Mouse (Mus musculus) thymus, adult 2 months (tissue): ENCODE results near the gene Mad1l1. TPM values are rescaled to one million over a fixed set of nuclear protein-coding genes. Genes with fewer than 3 reads are reported as not detected.

Experiments
- DNase-seq: peaks from one replicate; pipeline ENCODE4 v3.0.0; 2021
- H3K27ac ChIP-seq: fragments of 200-500 bp; 2 replicates; pipeline ENCODE4 v1.5.1; 2012; ENCODE audit warnings: low read length, control low read depth; ENCODE audit not compliant: control insufficient read depth, insufficient read depth
- H3K27me3 ChIP-seq: fragments of 200-500 bp; 2 replicates; pipeline ENCODE4 v1.6.1; 2012; ENCODE audit warnings: mild to moderate bottlenecking, low read length, moderate library complexity, mixed read lengths; ENCODE audit not compliant: control insufficient read depth, insufficient read depth
- H3K36me3 ChIP-seq: fragments of 200-500 bp; 2 replicates; pipeline ENCODE4 v1.6.1; 2012; ENCODE audit warnings: mild to moderate bottlenecking, low read length, moderate library complexity; ENCODE audit not compliant: control insufficient read depth, insufficient read depth
- H3K4me1 ChIP-seq: fragments of 200-500 bp; replicated peaks from 2 replicates; pipeline ENCODE4 v1.6.1; 2012; ENCODE audit warnings: low read length; ENCODE audit not compliant: control insufficient read depth, insufficient read depth
- H3K4me3 ChIP-seq: fragments of 200-500 bp; 2 replicates; pipeline ENCODE4 v1.5.1; 2012; ENCODE audit warnings: mild to moderate bottlenecking, low read length, control low read depth, moderate library complexity; ENCODE audit not compliant: control insufficient read depth, insufficient read depth
- CTCF ChIP-seq: fragments of 200-500 bp; IDR thresholded peaks from 2 replicates; pipeline ENCODE4 v1.5.1; 2012; ENCODE audit warnings: mild to moderate bottlenecking, control low read depth, low read length, moderate library complexity, borderline replicate concordance; ENCODE audit not compliant: control insufficient read depth, poor library complexity, insufficient read depth; ENCODE audit errors: extremely low read depth
- POLR2A ChIP-seq: fragments of 200-500 bp; IDR thresholded peaks from 2 replicates; pipeline ENCODE4 v1.6.1; 2012; ENCODE audit warnings: mild to moderate bottlenecking, low read length, control low read depth, moderate library complexity; ENCODE audit not compliant: control insufficient read depth, poor library complexity, insufficient read depth; ENCODE audit errors: extremely low read depth
- WGBS: fragments of 180-500 bp; shearing (Covaris S2); methylation state at CpG from one replicate; pipeline ENCODE4 v1.1.7; 2018; 5-methylcytosine and 5-hydroxymethylcytosine counted together
- polyA plus RNA-seq: library from polyadenylated mRNA; depleted of rRNA; stranded (reverse); fragments of >200 nt; gene quantifications from 2 replicates; pipeline ENCODE4 v1.2.3, GENCODE M21; 2012

Mad1l1 gene
- polyA plus RNA-seq, 1 experiment: 252 TPM

DNA sequence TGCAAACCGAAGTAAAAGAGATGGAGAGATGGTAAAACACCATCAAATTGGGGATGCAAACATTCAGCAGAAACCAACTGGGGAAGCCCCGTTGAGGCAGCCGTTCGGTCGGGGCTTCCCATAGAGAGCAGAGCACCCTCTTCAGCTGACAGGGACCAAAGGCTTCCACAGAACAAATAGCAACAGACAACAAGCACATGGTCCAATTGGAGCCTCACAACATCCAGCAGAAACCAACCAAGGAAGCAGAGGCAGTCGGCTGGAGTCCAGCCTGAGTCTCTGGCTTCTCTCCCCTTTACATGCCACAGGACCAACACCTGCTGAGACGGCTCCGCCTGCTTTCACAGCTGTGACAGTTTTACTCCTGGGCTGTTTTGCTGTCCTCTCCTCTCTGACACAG lies 343.9 kb downstream of the Mad1l1 start:
- H3K4me3 ChIP-seq: no peak overlapping the region
- H3K4me1 ChIP-seq: no peaks in the 10 kb centered on the region
- no peak for DNase-seq
- no peaks in the 10 kb centered on the region for H3K27me3 ChIP-seq
- WGBS: 38% methylated on average over 8 of the region's 8 CpGs
- H3K36me3 ChIP-seq: no peaks in the 10 kb centered on the region
- H3K27ac ChIP-seq: no peak overlapping the region
- TF ChIP-seq POLR2A (no peak), CTCF (no peak)

GRCm38 (mm10) chr5:139976584-139976983 lies 344.8 kb downstream of the Mad1l1 start:
- H3K4me1 ChIP-seq: no peaks in the 10 kb centered on the region
- H3K27ac ChIP-seq: no peak overlapping the region
- H3K36me3 ChIP-seq: no peaks in the 10 kb centered on the region
- no peaks in the 10 kb centered on the region for H3K27me3 ChIP-seq
- TF ChIP-seq CTCF (no peak), POLR2A (no peak)
- 69% methylated on average over 4 of the region's 4 CpGs for WGBS
- H3K4me3 ChIP-seq: no peak overlapping the region
- no peak for DNase-seq

GRCm38 (mm10) chr5:139970186-139970631 lies 351.1 kb downstream of the Mad1l1 start:
- peak; percentile 51; the same call in 1 of the 2 replicates for TF ChIP-seq CTCF
- no peak for TF ChIP-seq POLR2A
- Histone ChIP-seq H3K27ac (no peak overlapping the region), H3K27me3 (no peaks in the 10 kb centered on the region), H3K4me3 (no peak overlapping the region), H3K4me1 (no peaks in the 10 kb centered on the region), H3K36me3 (no peaks in the 10 kb centered on the region)
- 21% methylated on average over 12 of the region's 12 CpGs for WGBS
- peak; percentile 19 for DNase-seq

DNA sequence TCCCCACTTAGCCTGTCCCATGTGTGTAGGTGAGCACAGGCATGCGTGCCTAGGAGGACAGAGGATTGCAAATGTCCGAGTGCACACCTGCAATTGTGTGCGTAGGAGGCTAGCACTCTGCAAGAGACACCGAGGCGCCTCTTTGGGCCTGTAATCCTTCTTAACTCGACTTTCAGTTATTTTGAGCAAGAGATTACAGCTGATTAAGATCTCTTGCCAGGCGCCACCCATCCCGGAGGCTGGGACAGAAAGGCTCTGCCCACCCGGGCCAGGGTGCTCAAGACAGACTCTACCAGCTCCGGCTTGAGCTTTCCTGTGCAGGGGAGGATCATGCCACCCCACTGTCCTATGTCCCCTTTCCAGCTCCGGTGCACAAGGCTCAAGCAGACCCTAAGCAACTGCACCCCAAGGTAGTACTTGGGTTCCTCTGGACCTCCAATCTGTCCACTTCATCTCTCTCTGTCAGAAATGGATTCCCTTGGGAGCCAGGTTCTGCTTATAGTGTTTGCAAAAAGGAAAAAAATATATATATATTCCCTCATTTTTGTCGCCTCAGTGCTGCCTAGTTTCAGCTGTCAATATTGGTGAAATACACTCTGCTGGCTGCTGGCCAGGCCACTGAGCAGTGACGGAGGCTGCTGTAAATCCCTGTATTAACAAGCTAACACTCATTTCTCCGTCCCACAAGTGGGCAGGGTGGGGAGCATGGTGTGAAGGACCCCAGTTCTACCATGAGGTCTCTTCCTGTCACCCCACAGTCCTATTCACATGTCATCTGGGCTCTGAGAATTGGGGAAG lies 352.0 kb downstream of the Mad1l1 start:
- Histone ChIP-seq H3K4me1 (no peaks in the 10 kb centered on the region), H3K27me3 (no peaks in the 10 kb centered on the region), H3K27ac (no peak overlapping the region), H3K36me3 (no peaks in the 10 kb centered on the region), H3K4me3 (no peak overlapping the region)
- WGBS: 86% methylated on average over 14 of the region's 14 CpGs
- TF ChIP-seq POLR2A: no peak
- TF ChIP-seq CTCF: no peak
- DNase-seq: no peak

- DNase-seq: no peak
- no peaks in the 10 kb centered on the region for H3K36me3 ChIP-seq
- H3K4me3 ChIP-seq: no peak overlapping the region
- no peak for TF ChIP-seq POLR2A
- no peak for TF ChIP-seq CTCF
- H3K27ac ChIP-seq: no peak overlapping the region
- no peaks in the 10 kb centered on the region for H3K27me3 ChIP-seq
- H3K4me1 ChIP-seq: no peaks in the 10 kb centered on the region
- WGBS: 94% methylated on average over 14 of the region's 14 CpGs
These were observed 355.8 kb downstream of the Mad1l1 start for GRCm38 (mm10) chr5:139965596-139965995.

DNA sequence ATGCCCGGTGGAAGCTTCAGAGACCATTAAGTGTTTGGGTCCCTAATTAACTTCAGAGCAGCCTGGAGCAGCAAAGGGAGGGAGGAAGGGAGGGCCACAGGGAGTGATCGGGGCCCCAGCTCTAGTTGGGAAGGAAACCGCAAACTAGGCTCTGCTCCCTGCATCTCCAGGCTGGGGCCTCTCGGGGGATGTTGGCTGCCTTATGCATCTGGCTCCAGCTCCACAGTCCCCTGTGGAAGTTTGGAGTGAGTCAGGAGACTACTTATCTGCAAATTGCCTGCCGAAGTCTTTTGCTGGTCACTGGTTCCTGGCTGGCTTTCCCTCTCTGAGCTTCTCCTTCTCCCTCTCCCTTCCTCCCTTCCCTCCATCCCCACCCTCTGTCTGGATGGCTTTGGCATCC lies 357.0 kb downstream of the Mad1l1 start:
- TF ChIP-seq CTCF (no peak), POLR2A (no peak)
- H3K4me3 ChIP-seq: no peak overlapping the region
- WGBS: 85% methylated on average over 5 of the region's 5 CpGs

More for the DNA sequence above, 357.0 kb downstream of the Mad1l1 start:
- no peaks in the 10 kb centered on the region for H3K36me3 ChIP-seq
- no peaks in the 10 kb centered on the region for H3K4me1 ChIP-seq
- H3K27ac ChIP-seq: no peak overlapping the region
- no peaks in the 10 kb centered on the region for H3K27me3 ChIP-seq
- DNase-seq: no peak
